Mouse (Mus musculus) liver, adult (tissue): ENCODE measurements at regions not wholly inside any gene's neighbourhood (a gene's known extent, or its start where the extent isn't known, plus 50 kb on each side); places are given as distances from the start of the nearest gene placed in this dataset.

Source experiments
- GATA4 ChIP-seq: IDR thresholded peaks from 2 replicates; pipeline ENCODE4 v1.6.1; 2014; ENCODE audit warnings: mild to moderate bottlenecking, low read length; ENCODE audit not compliant: insufficient replicate concordance

GRCm38 (mm10) chr15:36367296-36367695 lies 640.3 kb downstream of the Zfp706 start:
- TF ChIP-seq GATA4: no peak

- TF ChIP-seq GATA4: no peak
Measured at GRCm38 (mm10) chr15:36364757-36365156, 642.8 kb downstream of the Zfp706 start.

- TF ChIP-seq GATA4: no peak
Measured at GRCm38 (mm10) chr15:36364062-36364461, 643.5 kb downstream of the Zfp706 start.

- TF ChIP-seq GATA4: no peak
Measured at GRCm38 (mm10) chr15:36362911-36363565, 644.5 kb downstream of the Zfp706 start.

- no peak; the same call in 1 of the 2 replicates for TF ChIP-seq GATA4
Measured at GRCm38 (mm10) chr15:36361522-36362148, 645.9 kb downstream of the Zfp706 start.

GRCm38 (mm10) chr15:36360694-36361521 lies 646.7 kb downstream of the Zfp706 start:
- TF ChIP-seq GATA4: peak; percentile 73; the same call in 1 of the 2 replicates

- no peak for TF ChIP-seq GATA4
Measured at GRCm38 (mm10) chr15:36355851-36356250, 651.7 kb downstream of the Zfp706 start.

GRCm38 (mm10) chr15:36354545-36354944 lies 653.0 kb downstream of the Zfp706 start:
- no peak for TF ChIP-seq GATA4

GRCm38 (mm10) chr15:36353793-36354192 lies 653.8 kb downstream of the Zfp706 start:
- no peak for TF ChIP-seq GATA4

- TF ChIP-seq GATA4: no peak
Measured at GRCm38 (mm10) chr15:36352929-36353328, 654.6 kb downstream of the Zfp706 start.

GRCm38 (mm10) chr15:36351693-36352092 lies 655.9 kb downstream of the Zfp706 start:
- TF ChIP-seq GATA4: peak; percentile 8; the same call in 1 of the 2 replicates

- no peak for TF ChIP-seq GATA4
Measured at GRCm38 (mm10) chr15:36348348-36348747, 659.2 kb downstream of the Zfp706 start.

- TF ChIP-seq GATA4: no peak
Measured at GRCm38 (mm10) chr15:36347333-36347845, 660.2 kb downstream of the Zfp706 start.

- no peak for TF ChIP-seq GATA4
Measured at GRCm38 (mm10) chr15:36346126-36346525, 661.4 kb downstream of the Zfp706 start.

GRCm38 (mm10) chr15:36345413-36345812 lies 662.2 kb downstream of the Zfp706 start:
- no peak for TF ChIP-seq GATA4

- no peak for TF ChIP-seq GATA4
Measured at GRCm38 (mm10) chr15:36339971-36340550, 667.5 kb downstream of the Zfp706 start.

- TF ChIP-seq GATA4: no peak
Measured at GRCm38 (mm10) chr15:36338766-36339165, 668.8 kb downstream of the Zfp706 start.
